Mouse (Mus musculus): ENCODE data around the gene Prap1.

DNA sequence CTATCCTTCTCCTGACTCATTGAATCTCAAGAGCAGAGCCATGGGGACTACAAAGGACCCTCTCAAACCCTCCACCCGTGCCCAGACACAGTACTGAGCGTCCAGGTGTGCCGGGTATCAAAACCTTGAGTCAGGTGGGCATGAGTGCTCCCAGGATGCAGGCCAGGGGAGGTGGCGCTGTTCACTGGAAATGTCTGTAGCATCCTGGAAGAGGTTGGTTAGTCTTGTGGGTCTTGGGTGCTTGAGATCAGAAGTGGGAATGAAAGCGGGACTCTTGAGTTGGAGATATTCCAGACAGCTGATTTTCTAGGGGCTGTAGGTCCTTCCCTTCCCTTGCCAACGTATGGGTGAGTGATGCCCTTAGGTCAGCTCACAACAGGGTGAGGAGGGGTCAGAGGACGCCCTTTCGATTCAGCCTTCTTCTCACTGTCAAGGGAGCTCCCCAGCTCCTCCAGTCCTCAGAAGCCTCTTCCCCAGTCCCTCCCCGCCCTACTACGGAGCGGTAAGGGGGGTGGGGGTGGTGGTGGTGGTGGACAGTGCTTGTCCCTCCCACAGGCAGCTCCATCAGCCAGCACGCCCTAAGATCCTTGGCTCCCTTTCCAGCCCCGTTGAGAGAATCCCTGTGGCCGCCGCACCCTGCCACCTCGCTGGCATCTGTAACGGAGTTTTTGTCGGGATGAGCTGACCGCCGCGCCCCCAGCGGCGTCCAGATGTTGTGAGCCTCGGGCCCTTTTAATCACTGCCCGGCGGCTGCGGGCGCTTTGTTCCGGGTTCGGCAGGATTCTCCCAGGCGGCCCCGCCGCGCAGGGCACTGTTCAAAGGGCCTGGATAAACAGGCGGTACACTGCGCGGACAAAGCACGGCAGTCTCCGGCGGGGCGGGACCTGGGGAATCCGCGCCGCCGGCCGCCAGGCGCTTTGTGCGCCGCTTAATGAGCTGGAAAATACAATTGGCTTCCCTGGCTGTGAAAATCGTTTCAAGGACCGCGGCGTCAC is 35.5 kb upstream of the Prap1 start:
- TF ChIP-seq POLR2A (IDR thresholded peaks at IDR 0.05; ENCODE audit: extremely low read depth, insufficient read depth, low read length) (no peak), CTCF (IDR thresholded peaks at IDR 0.05; ENCODE audit: low read depth, low read length) (no peak)
